Mouse (Mus musculus): ENCODE measurements at regions not wholly inside any gene's neighbourhood (a gene's known extent, or its start where the extent isn't known, plus 50 kb on each side); places are given as distances from the start of the nearest gene placed in this dataset.

DNA sequence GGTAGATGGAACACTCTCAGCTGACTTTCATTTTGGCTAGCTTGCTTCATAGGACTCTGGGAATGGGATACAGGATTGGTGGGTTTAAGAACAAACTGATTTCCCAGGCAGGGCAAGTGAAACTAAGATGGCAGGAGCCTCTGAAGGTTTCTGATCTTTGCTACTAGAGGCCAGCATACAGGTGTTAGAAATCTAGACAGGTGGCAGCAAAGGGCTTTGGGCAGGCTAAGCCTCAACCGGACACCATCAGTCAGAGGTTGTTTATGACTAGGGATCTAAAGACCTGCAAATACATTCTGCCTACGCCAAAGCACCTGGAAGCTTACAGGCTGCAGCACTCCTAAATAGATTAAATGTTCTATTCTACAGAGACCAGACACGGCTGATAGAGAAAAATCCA lies 2233.4 kb downstream of the 4930444P10Rik start:
- peaks cover 5% of the 10 kb centered on the region for H3K4me1 ChIP-seq (replicated peaks)
- ATAC-seq (ENCODE audit: low FRiP score), result no peak
- 73% methylated on average over 3 of the region's 3 CpGs for WGBS
- H3K27ac ChIP-seq, result no peak overlapping the region
- H3K27me3 ChIP-seq, result peaks cover 6% of the 10 kb centered on the region
- no peak overlapping the region for H3K4me2 ChIP-seq
- H3K9me3 ChIP-seq, result no peaks in the 10 kb centered on the region
- H3K4me3 ChIP-seq, result no peak overlapping the region
- H3K36me3 ChIP-seq, result no peaks in the 10 kb centered on the region
- H3K9ac ChIP-seq, result no peak overlapping the region

DNA sequence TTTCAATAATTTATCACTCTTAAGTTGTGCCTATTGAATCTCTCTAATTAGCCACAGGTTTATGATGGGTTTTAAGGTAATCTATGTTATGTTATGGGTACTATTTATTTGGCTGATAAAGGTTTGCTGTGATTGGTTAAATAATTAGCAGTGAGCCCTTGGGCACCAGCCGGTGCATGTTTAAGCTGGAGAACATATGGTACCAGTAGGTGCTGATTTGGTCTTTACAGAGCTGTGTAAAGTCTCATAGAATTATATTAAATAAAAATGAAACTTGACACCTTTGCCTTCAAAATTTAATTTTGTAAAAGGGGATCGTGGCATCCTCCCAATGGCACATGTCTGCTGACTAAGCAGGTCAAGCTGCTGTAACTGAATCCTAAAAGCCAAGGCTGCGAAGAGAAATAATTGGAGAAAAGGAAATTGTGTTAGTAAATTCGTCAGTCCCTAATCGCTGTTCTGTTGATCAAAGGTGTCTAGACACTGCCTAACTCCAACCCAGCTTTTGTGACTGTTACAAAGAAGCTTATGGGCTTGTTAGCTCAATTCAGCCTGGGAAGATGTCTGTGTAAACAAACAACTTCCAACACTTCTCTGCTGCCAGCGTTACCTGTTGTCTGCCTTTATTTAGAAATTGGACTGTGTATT lies 2234.6 kb downstream of the 4930444P10Rik start:
- H3K4me1 ChIP-seq (replicated peaks), result peaks cover 5% of the 10 kb centered on the region
- no peak overlapping the region for H3K9ac ChIP-seq
- H3K4me3 ChIP-seq, result no peak overlapping the region
- H3K4me2 ChIP-seq, result no peak overlapping the region
- H3K27ac ChIP-seq, result no peak overlapping the region
- H3K36me3 ChIP-seq, result no peaks in the 10 kb centered on the region
- H3K9me3 ChIP-seq, result no peaks in the 10 kb centered on the region
- peaks cover 6% of the 10 kb centered on the region for H3K27me3 ChIP-seq
- WGBS, result 69% methylated on average over 6 of the region's 6 CpGs
- no peak for ATAC-seq (ENCODE audit: low FRiP score)

- no peaks in the 10 kb centered on the region for H3K36me3 ChIP-seq
- no peak overlapping the region for H3K9ac ChIP-seq
- H3K27ac ChIP-seq, result no peak overlapping the region
- WGBS, result 90% methylated on average over 2 of the region's 2 CpGs
- no peaks in the 10 kb centered on the region for H3K9me3 ChIP-seq
- no peak overlapping the region for H3K4me2 ChIP-seq
- peaks cover 6% of the 10 kb centered on the region for H3K27me3 ChIP-seq
- H3K4me3 ChIP-seq, result no peak overlapping the region
- H3K4me1 ChIP-seq (replicated peaks), result peaks cover 5% of the 10 kb centered on the region
- ATAC-seq (ENCODE audit: low FRiP score), result no peak
These were observed 2236.1 kb downstream of the 4930444P10Rik start for GRCm38 (mm10) chr1:13856998-13857397.

- no peak for ATAC-seq (ENCODE audit: low FRiP score)
- H3K4me2 ChIP-seq, result no peak overlapping the region
These were observed 2242.0 kb downstream of the 4930444P10Rik start for GRCm38 (mm10) chr1:13851144-13851543.

GRCm38 (mm10) chr1:13849071-13849470 lies 2244.1 kb downstream of the 4930444P10Rik start:
- Histone ChIP-seq H3K9ac (no peak overlapping the region), H3K4me1 (replicated peaks) (no peaks in the 10 kb centered on the region), H3K4me3 (no peak overlapping the region), H3K9me3 (no peaks in the 10 kb centered on the region), H3K27ac (no peak overlapping the region), H3K36me3 (no peaks in the 10 kb centered on the region), H3K27me3 (no peaks in the 10 kb centered on the region), H3K4me2 (no peak overlapping the region)
- no peak for ATAC-seq (ENCODE audit: low FRiP score)
- WGBS, result 81% methylated on average over 4 of the region's 4 CpGs

More at GRCm38 (mm10) chr1:13851144-13851543, 2242.0 kb downstream of the 4930444P10Rik start:
- H3K4me3 ChIP-seq, result no peak overlapping the region
- H3K9me3 ChIP-seq, result no peaks in the 10 kb centered on the region
- H3K36me3 ChIP-seq, result no peaks in the 10 kb centered on the region
- no peaks in the 10 kb centered on the region for H3K4me1 ChIP-seq (replicated peaks)
- H3K27me3 ChIP-seq, result no peaks in the 10 kb centered on the region
- H3K9ac ChIP-seq, result no peak overlapping the region
- 72% methylated on average over 5 of the region's 5 CpGs for WGBS
- no peak overlapping the region for H3K27ac ChIP-seq

DNA sequence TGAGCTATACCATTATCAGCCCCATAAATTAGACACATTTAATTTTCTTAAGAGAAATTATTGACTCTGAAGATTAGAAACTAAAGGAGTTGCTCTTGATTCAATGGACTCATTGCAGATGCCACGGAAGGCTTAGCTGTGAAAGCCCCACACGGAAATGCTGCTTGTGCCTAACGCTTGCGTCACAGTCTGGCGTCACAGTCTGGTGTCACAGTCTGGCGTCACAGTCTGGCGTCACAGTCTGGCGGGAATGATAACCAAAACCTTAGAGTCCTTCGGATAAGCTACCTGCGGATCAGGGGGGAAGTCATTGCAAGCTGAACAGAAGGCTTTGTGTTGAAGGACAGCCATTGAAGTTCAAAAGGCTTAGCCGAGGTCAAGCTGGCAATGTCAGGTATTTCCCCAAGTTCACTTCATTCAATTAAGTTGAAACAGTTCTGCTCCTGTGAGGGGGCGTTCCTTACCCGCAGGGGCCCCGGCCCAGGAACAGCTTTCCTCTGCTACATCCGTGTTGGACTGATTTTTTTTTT lies 2246.7 kb downstream of the 4930444P10Rik start:
- H3K4me2 ChIP-seq, result no peak overlapping the region
- no peaks in the 10 kb centered on the region for H3K9me3 ChIP-seq
- no peak overlapping the region for H3K4me3 ChIP-seq
- no peak overlapping the region for H3K27ac ChIP-seq
- no peaks in the 10 kb centered on the region for H3K36me3 ChIP-seq
- ATAC-seq (ENCODE audit: low FRiP score), result no peak
- H3K27me3 ChIP-seq, result no peaks in the 10 kb centered on the region
- WGBS, result 80% methylated on average over 15 of the region's 15 CpGs
- no peak overlapping the region for H3K9ac ChIP-seq
- no peaks in the 10 kb centered on the region for H3K4me1 ChIP-seq (replicated peaks)

- peaks cover 10% of the 10 kb centered on the region for H3K4me1 ChIP-seq (replicated peaks)
These were observed 2252.9 kb downstream of the 4930444P10Rik start for GRCm38 (mm10) chr1:13840309-13840622.

DNA sequence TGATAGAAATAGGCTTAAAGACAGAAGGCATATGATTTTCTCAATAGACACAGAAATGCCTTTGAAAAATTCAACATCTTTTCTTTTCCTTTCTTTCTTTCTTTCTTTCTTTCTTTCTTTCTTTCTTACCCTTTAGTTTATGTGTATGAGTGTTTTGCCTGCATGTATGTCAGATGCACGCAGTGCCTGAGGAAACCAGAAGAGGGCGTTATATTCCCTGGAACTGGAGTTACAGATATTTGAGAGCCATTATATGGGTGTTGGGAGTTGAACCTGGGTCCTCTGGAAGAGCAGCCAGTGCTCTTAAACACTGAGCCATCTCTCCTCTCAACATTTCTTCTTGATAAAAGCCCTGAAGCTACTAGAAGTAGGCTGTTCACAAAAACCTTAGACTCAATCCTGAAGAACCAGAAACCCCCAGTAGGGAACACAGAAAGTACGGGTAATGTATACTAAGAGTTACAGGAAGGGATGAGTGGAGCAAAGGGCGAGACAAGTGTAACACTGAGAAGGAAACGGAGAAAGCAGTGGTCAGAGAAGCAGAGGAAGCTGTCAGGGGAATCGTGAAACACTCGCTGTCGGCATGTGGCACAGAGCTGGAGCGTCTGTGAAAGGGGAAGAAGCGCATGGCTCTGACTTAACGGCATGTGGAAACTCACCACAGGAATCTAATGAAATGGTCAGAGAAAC lies 2253.4 kb downstream of the 4930444P10Rik start:
- ATAC-seq (ENCODE audit: low FRiP score), result no peak
- Histone ChIP-seq H3K27ac (no peak overlapping the region), H3K4me2 (no peak overlapping the region)

More at GRCm38 (mm10) chr1:13840309-13840622, 2252.9 kb downstream of the 4930444P10Rik start:
- Histone ChIP-seq H3K4me3 (no peak overlapping the region), H3K36me3 (no peaks in the 10 kb centered on the region), H3K27me3 (no peaks in the 10 kb centered on the region), H3K4me2 (no peak overlapping the region), H3K9ac (no peak overlapping the region), H3K9me3 (no peaks in the 10 kb centered on the region), H3K27ac (no peak overlapping the region)
- no peak for ATAC-seq (ENCODE audit: low FRiP score)
- 90% methylated on average over 1 of the region's 1 CpGs for WGBS

DNA sequence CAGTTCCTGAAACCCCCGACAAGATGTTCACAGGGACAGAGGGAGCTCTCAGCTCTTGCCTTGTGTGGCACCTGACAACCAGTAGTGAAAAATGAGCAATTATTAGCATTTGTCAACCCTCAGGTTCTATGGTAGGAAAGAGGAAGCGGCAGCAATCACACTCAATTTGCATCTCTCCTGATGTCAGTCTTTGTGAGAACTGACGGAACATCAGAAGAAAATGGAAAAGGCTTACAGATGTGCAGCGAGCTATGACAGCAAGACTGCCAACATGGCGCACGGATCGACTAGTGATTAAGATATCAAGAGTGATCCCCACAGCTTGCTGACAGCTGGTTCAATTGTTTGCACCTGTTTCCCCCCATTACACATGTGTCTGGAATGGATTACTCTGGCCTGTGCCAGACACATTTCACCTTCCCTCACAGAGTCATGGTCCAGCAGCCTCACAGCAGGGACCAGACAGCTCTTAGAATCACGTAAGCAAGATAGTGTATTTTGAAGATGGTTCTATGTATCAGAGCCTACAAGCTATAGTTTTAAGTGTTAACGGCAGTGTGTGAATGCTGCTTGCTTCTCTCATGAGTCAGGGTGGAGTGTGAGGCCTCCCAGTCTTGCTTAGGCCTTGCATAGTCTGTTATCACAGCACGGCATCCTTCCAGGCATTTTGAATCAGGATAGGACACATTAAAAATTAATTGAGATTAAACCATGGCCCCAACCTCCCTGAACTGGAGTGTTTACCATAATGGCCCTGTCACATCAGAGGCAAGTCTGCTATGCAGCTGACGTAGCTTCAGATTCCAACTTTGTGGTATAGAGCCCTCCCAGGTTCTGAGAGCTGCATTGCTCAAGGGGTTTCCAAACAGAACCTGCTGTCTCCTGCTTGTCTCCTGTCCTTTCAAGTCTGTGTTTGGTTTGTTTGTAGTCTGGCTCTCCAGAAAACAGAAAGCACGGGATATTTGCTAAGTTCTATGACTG lies 2258.0 kb downstream of the 4930444P10Rik start:
- peaks cover 15% of the 10 kb centered on the region for H3K4me1 ChIP-seq (replicated peaks)
- H3K4me3 ChIP-seq, result no peak overlapping the region
- H3K9me3 ChIP-seq, result no peaks in the 10 kb centered on the region
- H3K27me3 ChIP-seq, result no peaks in the 10 kb centered on the region
- WGBS, result 51% methylated on average over 12 of the region's 12 CpGs
- H3K36me3 ChIP-seq, result no peaks in the 10 kb centered on the region
- no peak overlapping the region for H3K9ac ChIP-seq
- H3K27ac ChIP-seq, result 0 out of 2 replicates have a peak overlapping the region, but pooled peaks have one; percentile 0
- no peak overlapping the region for H3K4me2 ChIP-seq
- ATAC-seq (ENCODE audit: low FRiP score), result peak; percentile 87

More for the DNA sequence above, 2253.4 kb downstream of the 4930444P10Rik start:
- H3K36me3 ChIP-seq, result no peaks in the 10 kb centered on the region
- peaks cover 15% of the 10 kb centered on the region for H3K4me1 ChIP-seq (replicated peaks)
- no peak overlapping the region for H3K4me3 ChIP-seq
- H3K27me3 ChIP-seq, result no peaks in the 10 kb centered on the region
- no peaks in the 10 kb centered on the region for H3K9me3 ChIP-seq
- no peak overlapping the region for H3K9ac ChIP-seq
- 78% methylated on average over 11 of the region's 11 CpGs for WGBS

DNA sequence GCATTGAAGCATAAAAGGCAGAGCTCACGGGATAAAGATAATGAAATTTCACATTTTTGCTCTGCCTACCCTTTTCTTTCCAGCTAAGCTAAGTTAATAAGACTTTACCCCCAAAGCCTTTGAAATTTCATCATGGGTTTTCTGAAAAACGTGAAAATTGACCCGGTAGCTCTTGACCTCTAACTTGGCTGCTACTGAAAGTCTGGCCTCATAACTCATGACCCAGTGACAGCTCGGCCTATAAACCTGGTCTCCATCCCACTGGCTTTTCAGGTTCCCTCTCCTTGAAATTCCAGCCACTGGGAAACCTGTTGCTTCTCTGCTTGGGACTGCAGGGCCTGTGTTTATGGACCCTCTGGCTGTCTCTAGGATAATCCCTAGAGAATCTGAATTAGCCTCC lies 2285.3 kb downstream of the 4930444P10Rik start:
- ATAC-seq (ENCODE audit: low FRiP score), result no peak
- H3K4me1 ChIP-seq (replicated peaks), result no peaks in the 10 kb centered on the region
- no peak overlapping the region for H3K9ac ChIP-seq
- no peak overlapping the region for H3K27ac ChIP-seq
- no peak overlapping the region for H3K4me3 ChIP-seq
- WGBS, result 36% methylated on average over 4 of the region's 4 CpGs
- no peaks in the 10 kb centered on the region for H3K36me3 ChIP-seq
- H3K9me3 ChIP-seq, result no peaks in the 10 kb centered on the region
- H3K27me3 ChIP-seq, result no peaks in the 10 kb centered on the region
- no peak overlapping the region for H3K4me2 ChIP-seq

- Histone ChIP-seq H3K9ac (no peak overlapping the region), H3K4me3 (no peak overlapping the region), H3K27ac (no peak overlapping the region), H3K9me3 (no peaks in the 10 kb centered on the region), H3K4me1 (replicated peaks) (no peaks in the 10 kb centered on the region), H3K27me3 (no peaks in the 10 kb centered on the region), H3K4me2 (no peak overlapping the region), H3K36me3 (no peaks in the 10 kb centered on the region)
- ATAC-seq (ENCODE audit: low FRiP score), result no peak
- 86% methylated on average over 1 of the region's 1 CpGs for WGBS
These were observed 2292.7 kb downstream of the 4930444P10Rik start for GRCm38 (mm10) chr1:13800460-13800859.

DNA sequence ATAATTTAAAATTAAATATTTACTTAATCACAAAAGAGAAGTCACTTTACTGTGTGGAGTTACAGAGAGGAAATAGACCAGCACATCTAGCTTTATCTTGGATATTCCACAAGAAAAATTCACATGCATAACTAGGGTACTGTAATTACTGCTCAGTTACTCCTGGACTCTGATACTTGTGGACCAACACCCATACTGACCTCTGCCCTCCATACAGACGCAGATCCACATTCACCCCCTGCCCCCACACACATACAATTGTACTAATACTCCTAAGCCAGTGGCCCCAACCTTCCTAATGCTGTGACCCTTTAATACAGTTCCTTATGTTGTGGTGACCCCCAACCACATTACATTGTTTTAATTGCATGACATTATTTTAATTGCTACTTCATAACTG lies 2294.3 kb downstream of the 4930444P10Rik start:
- no peak overlapping the region for H3K4me3 ChIP-seq
- H3K27ac ChIP-seq, result no peak overlapping the region
- H3K9ac ChIP-seq, result no peak overlapping the region
- no peaks in the 10 kb centered on the region for H3K36me3 ChIP-seq
- no peaks in the 10 kb centered on the region for H3K27me3 ChIP-seq
- no peaks in the 10 kb centered on the region for H3K4me1 ChIP-seq (replicated peaks)
- no peak overlapping the region for H3K4me2 ChIP-seq
- WGBS, result 72% methylated on average over 1 of the region's 1 CpGs
- no peak for ATAC-seq (ENCODE audit: low FRiP score)
- 0 out of 2 replicates have a peak, but pooled peaks cover 4% of the 10 kb centered on the region for H3K9me3 ChIP-seq

Data from hindbrain, embryonic 13.5 days (tissue).